Mouse (Mus musculus) left cerebral cortex, adult 2 months (tissue): ENCODE data around the gene Tfdp1. TPM values are rescaled to one million over a fixed set of nuclear protein-coding genes. Genes with fewer than 3 reads are reported as not detected.

Experiments
- DNase-seq, 2 experiments: peaks; one replicate each; pipeline ENCODE4 v3.0.0; 2021 to 2022; ENCODE audit warnings: low spot score in 2 of 2, mixed read lengths in 1 of 2; ENCODE audit errors: extremely low spot score in 1 of 2
- H3K27ac ChIP-seq: fragments of 200-600 bp; 2 replicates; pipeline ENCODE4 v1.8.1; 2022
- H3K4me3 ChIP-seq: fragments of 200-600 bp; 2 replicates; pipeline ENCODE4 v1.8.1; 2022
- CTCF ChIP-seq: fragments of 200-600 bp; IDR thresholded peaks from 2 replicates; pipeline ENCODE4 v1.8.1; 2022; ENCODE audit warnings: antibody characterized with exemption, mild to moderate bottlenecking, moderate library complexity
- intact Hi-C: fragments of 180-260 bp; cut with DNase I; formaldehyde crosslinking; loops from one replicate; pipeline ENCODE4 v1.15.1; 2025
- total RNA-seq, 2 experiments: library from RNA; stranded (reverse); gene quantifications; 2 replicates each; pipeline ENCODE4 v1.2.3; 2021

Gene Tfdp1
- total RNA-seq, 2 experiments from 2014 or later: 58.5 to 62.5 TPM

- Histone ChIP-seq H3K4me3 (no peak within 1 kb of the TSS), H3K27ac (no peak within 1 kb of the TSS)
- no peak for DNase-seq
- intact Hi-C loops: no loop called here
- TF ChIP-seq CTCF: no peak
Observed at GRCm38 (mm10) chr8:13396725-13397124, 58.2 kb downstream of the Tfdp1 start, which contains the start of gene Atp4b. Atp4b (minus strand) TSS chr8:13396825.

- intact Hi-C loops: no loop called here
- DNase-seq: no peak
- no peak for TF ChIP-seq CTCF
- Histone ChIP-seq H3K27ac (no peak overlapping the region), H3K4me3 (no peak overlapping the region)
Observed at GRCm38 (mm10) chr8:13403517-13403916, 65.0 kb downstream of the Tfdp1 start.

GRCm38 (mm10) chr8:13404666-13405131 is 66.1 kb downstream of the Tfdp1 start, which contains the start of gene Grk1:
Grk1 (plus strand) TSS chr8:13405081.
- Histone ChIP-seq H3K27ac (no peak within 1 kb of the TSS), H3K4me3 (no peak within 1 kb of the TSS)
- no peak for TF ChIP-seq CTCF
- intact Hi-C loops: no loop called here
- no peak for DNase-seq

DNA sequence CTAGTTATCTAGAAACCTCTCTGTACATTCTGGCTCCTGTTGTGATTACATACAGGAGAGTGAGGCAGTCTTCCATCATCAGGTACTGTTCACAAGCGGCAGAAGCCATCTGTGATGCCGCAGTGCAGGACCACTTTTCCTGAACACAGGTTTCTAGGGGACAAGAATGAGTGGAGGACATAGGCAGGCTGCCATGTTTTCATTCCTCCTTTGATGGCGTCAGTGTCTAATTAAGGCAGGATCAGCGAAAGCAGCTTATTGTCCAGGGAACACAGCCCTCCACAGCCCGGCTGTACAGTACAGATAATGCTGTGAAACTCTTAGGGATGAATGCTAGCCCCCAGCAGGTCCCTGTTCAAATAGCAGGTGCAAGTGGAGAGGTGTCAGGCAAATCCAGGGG is 67.5 kb downstream of the Tfdp1 start:
- no peak overlapping the region for H3K4me3 ChIP-seq
- no peak overlapping the region for H3K27ac ChIP-seq
- no peak for TF ChIP-seq CTCF
- intact Hi-C loops: no loop called here
- no peak for DNase-seq

GRCm38 (mm10) chr8:13411597-13411996 is 73.0 kb downstream of the Tfdp1 start:
- H3K27ac ChIP-seq: no peak overlapping the region
- H3K4me3 ChIP-seq: no peak overlapping the region
- intact Hi-C loops: no loop called here
- DNase-seq: peak; percentile 60 to 74
- TF ChIP-seq CTCF: peak; percentile 93

DNA sequence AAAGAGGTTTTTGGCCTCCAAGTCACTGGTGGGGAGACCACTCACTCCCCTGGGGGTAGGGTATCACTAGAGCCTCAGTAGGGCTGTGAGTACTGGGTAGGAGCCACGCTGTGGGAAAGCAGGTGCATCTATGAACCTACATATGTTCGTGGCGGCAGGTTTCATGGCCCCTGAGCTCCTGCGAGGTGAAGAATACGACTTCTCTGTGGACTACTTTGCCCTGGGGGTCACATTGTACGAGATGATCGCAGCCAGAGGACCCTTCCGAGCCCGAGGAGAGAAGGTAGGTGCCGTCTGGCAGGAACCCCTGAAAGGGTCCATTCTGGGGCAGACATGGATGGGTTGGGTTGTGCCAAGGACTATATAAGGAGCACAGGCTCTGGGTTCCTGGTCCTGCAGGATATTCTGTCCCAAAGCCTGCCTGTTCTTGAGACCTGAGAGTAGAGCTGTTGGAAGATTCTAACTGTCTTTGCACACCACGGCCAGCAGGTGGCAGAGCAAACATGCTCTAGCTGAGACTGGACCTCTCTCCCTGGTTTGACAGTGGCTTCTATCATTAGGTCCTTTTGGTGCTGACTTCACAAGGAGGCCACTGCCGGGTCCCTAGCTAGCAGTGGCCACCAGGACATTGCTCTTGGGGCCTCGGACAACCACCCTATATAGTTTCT is 74.5 kb downstream of the Tfdp1 start:
- Histone ChIP-seq H3K4me3 (no peak overlapping the region), H3K27ac (no peak overlapping the region)
- peak; percentile 80 for TF ChIP-seq CTCF
- DNase-seq: peak; percentile 40 to 69
- intact Hi-C loops: loop anchor here (1.0 to 2.0 kb wide), 3 partner anchors 49 to 342 kb away; no protein-coding TSS in a partner anchor

- Histone ChIP-seq H3K4me3 (no peak overlapping the region), H3K27ac (no peak overlapping the region)
- no peak for DNase-seq
- intact Hi-C loops: loop anchor here (1.0 to 2.0 kb wide), 3 partner anchors 48 to 341 kb away; no protein-coding TSS in a partner anchor
- TF ChIP-seq CTCF: no peak
Observed at GRCm38 (mm10) chr8:13413823-13414390, 75.4 kb downstream of the Tfdp1 start.

GRCm38 (mm10) chr8:13415879-13416278 is 77.3 kb downstream of the Tfdp1 start:
- Histone ChIP-seq H3K4me3 (no peak overlapping the region), H3K27ac (no peak overlapping the region)
- TF ChIP-seq CTCF: no peak
- DNase-seq: peak in 1 of 2 experiments; percentile 19
- intact Hi-C loops: no loop called here

GRCm38 (mm10) chr8:13419111-13419639 is 80.6 kb downstream of the Tfdp1 start:
- Histone ChIP-seq H3K4me3 (no peak overlapping the region), H3K27ac (no peak overlapping the region)
- DNase-seq: no peak
- intact Hi-C loops: no loop called here
- no peak for TF ChIP-seq CTCF

GRCm38 (mm10) chr8:13420970-13421369 is 82.4 kb downstream of the Tfdp1 start:
- intact Hi-C loops: no loop called here
- peak; percentile 15 to 22 for DNase-seq
- Histone ChIP-seq H3K27ac (no peak overlapping the region), H3K4me3 (no peak overlapping the region)
- TF ChIP-seq CTCF: no peak

DNA sequence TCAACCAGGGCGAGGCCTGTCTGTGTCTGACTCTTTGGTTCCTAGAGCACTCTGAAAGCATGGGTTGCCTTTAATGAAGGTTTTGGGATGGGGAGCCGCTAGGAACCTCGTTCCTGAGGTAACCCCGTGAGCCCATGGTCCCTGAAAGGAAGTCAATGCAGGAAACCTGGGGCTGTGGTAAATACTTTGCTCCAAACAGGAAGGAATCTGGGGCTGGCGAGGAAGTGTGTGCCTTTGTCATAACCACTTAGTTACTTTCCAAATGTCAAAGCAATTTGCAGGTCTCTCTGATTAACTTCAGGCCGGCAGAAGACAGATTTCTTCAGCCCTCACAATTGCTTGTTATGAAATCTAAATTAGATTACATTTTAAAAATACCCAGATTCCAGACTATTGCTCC is 88.8 kb downstream of the Tfdp1 start:
- H3K27ac ChIP-seq: no peak overlapping the region
- no peak for TF ChIP-seq CTCF
- intact Hi-C loops: no loop called here
- H3K4me3 ChIP-seq: no peak overlapping the region
- no peak for DNase-seq

Other genes with a start within 250 kb of the Tfdp1 start
- gene Pcid2, start 233.3 kb upstream of the Tfdp1 start, total RNA-seq: 10 to 100 TPM; 27.8 to 30.7 TPM
- gene Cul4a, start 233.1 kb upstream of the Tfdp1 start, total RNA-seq: 10 to 100 TPM; 53.4 to 54.0 TPM
- 100 to 1,000 TPM; 251 to 255 TPM for gene Lamp1, start 179.6 kb upstream of the Tfdp1 start, total RNA-seq
- 1 to 10 TPM; 3.1 to 5.0 TPM for gene Grtp1, start 138.1 kb upstream of the Tfdp1 start, total RNA-seq
- gene Adprhl1, start 84.6 kb upstream of the Tfdp1 start, total RNA-seq: 1 to 10 TPM; 1.4 to 1.7 TPM
- 10 to 100 TPM; 40.5 to 46.0 TPM for gene Dcun1d2, start 50.6 kb upstream of the Tfdp1 start, total RNA-seq
- 10 to 100 TPM; 47.3 to 51.9 TPM for gene Tmco3, start 50.6 kb upstream of the Tfdp1 start, total RNA-seq
- gene Atp4b, start 58.1 kb downstream of the Tfdp1 start, total RNA-seq: not detected
- gene Grk1, start 66.3 kb downstream of the Tfdp1 start, total RNA-seq: not detected
- gene Tmem255b, start 96.4 kb downstream of the Tfdp1 start, total RNA-seq: 1 to 10 TPM; 3.6 to 5.9 TPM
- gene Gas6, start 155.7 kb downstream of the Tfdp1 start, total RNA-seq: 10 to 100 TPM; 96.8 to 98.7 TPM
- gene 1700029H14Rik, start 223.7 kb downstream of the Tfdp1 start, total RNA-seq: under 1 TPM; 0.38 to 0.77 TPM